Mouse (Mus musculus) R1 (cell line): ENCODE measurements around the gene Gm19684.
"Not testable (repeated sequence)": the region's sequence is repeated elsewhere in the genome, so short reads cannot be mapped to it uniquely, and the experiment has no call there.

Source experiments
- DNase-seq: peaks from one replicate; pipeline ENCODE4 v3.0.0-alpha.2; 2018; ENCODE audit warnings: low read depth, low spot score

The Gm19684 gene

GRCm38 (mm10) chr17:36131516-36132265, 10.2 kb downstream of the Gm19684 start:
- peak; percentile 23 for DNase-seq

GRCm38 (mm10) chr17:36135421-36136231, 14.1 kb downstream of the Gm19684 start:
- not testable (repeated sequence) for DNase-seq

GRCm38 (mm10) chr17:36136299-36136848, 14.9 kb downstream of the Gm19684 start:
- not testable (repeated sequence) for DNase-seq

GRCm38 (mm10) chr17:36145111-36145860, 23.8 kb downstream of the Gm19684 start:
- peak; percentile 37 for DNase-seq

- DNase-seq, result not testable (repeated sequence)
Measured at GRCm38 (mm10) chr17:36145861-36146156, 24.3 kb downstream of the Gm19684 start.

- DNase-seq, result not testable (repeated sequence)
Measured at GRCm38 (mm10) chr17:36146937-36147336, 25.5 kb downstream of the Gm19684 start.

GRCm38 (mm10) chr17:36148468-36148867, 27.0 kb downstream of the Gm19684 start:
- not testable (repeated sequence) for DNase-seq

GRCm38 (mm10) chr17:36151200-36151599, 29.7 kb downstream of the Gm19684 start:
- not testable (repeated sequence) for DNase-seq

GRCm38 (mm10) chr17:36154271-36155149, 33.0 kb downstream of the Gm19684 start:
- no peak for DNase-seq

GRCm38 (mm10) chr17:36157782-36158181, 36.3 kb downstream of the Gm19684 start:
- not testable (repeated sequence) for DNase-seq

GRCm38 (mm10) chr17:36158264-36158663, 36.8 kb downstream of the Gm19684 start:
- DNase-seq, result not testable (repeated sequence)

GRCm38 (mm10) chr17:36161129-36162051, 39.9 kb downstream of the Gm19684 start:
- no peak for DNase-seq

- not testable (repeated sequence) for DNase-seq
Measured at GRCm38 (mm10) chr17:36166901-36167300, 45.4 kb downstream of the Gm19684 start.

- DNase-seq, result no peak
Measured at GRCm38 (mm10) chr17:36167306-36168038, 46.0 kb downstream of the Gm19684 start.

GRCm38 (mm10) chr17:36168039-36168652, 46.7 kb downstream of the Gm19684 start, which contains the start of gene Gm8909:
Gene Gm8909 (minus strand): TSS chr17:36168537.
- DNase-seq, result no peak

- DNase-seq, result not testable (repeated sequence)
Measured at GRCm38 (mm10) chr17:36169094-36169493, 47.6 kb downstream of the Gm19684 start.

- no peak for DNase-seq
Measured at GRCm38 (mm10) chr17:36169753-36170152, 48.3 kb downstream of the Gm19684 start.

- no peak for DNase-seq
Measured at GRCm38 (mm10) chr17:36170287-36170814, 48.9 kb downstream of the Gm19684 start.
